Mouse (Mus musculus): ENCODE data around the gene Akap7.
"Not testable (repeated sequence)": the region's sequence is repeated elsewhere in the genome, so short reads cannot be mapped to it uniquely, and the experiment has no call there.

Akap7 gene

GRCm38 (mm10) chr10:25192180-25193073 is 115.2 kb downstream of the Akap7 start:
- DNase-seq (ENCODE audit: low read depth, low spot score) = no peak

GRCm38 (mm10) chr10:25191166-25191565 is 116.5 kb downstream of the Akap7 start:
- DNase-seq (ENCODE audit: low read depth, low spot score) = no peak

GRCm38 (mm10) chr10:25186240-25186639 is 121.4 kb downstream of the Akap7 start:
- DNase-seq (ENCODE audit: low read depth, low spot score) = not testable (repeated sequence)

GRCm38 (mm10) chr10:25185691-25186090 is 122.0 kb downstream of the Akap7 start:
- DNase-seq (ENCODE audit: low read depth, low spot score) = no peak

- no peak for DNase-seq (ENCODE audit: low read depth, low spot score)
These were observed 122.7 kb downstream of the Akap7 start for GRCm38 (mm10) chr10:25184819-25185603.

- no peak for DNase-seq (ENCODE audit: low read depth, low spot score)
These were observed 124.4 kb downstream of the Akap7 start for GRCm38 (mm10) chr10:25183271-25183670.

GRCm38 (mm10) chr10:25179030-25179429 is 128.6 kb downstream of the Akap7 start:
- DNase-seq (ENCODE audit: low read depth, low spot score) = no peak

GRCm38 (mm10) chr10:25177270-25177669 is 130.4 kb downstream of the Akap7 start:
- no peak for DNase-seq (ENCODE audit: low read depth, low spot score)

GRCm38 (mm10) chr10:25174872-25175271 is 132.8 kb downstream of the Akap7 start:
- no peak for DNase-seq (ENCODE audit: low read depth, low spot score)

- no peak for DNase-seq (ENCODE audit: low read depth, low spot score)
These were observed 140.1 kb downstream of the Akap7 start for GRCm38 (mm10) chr10:25167365-25168194.

GRCm38 (mm10) chr10:25163510-25163909 is 144.2 kb downstream of the Akap7 start:
- not testable (repeated sequence) for DNase-seq (ENCODE audit: low read depth, low spot score)

- no peak for DNase-seq (ENCODE audit: low read depth, low spot score)
These were observed 146.0 kb downstream of the Akap7 start for GRCm38 (mm10) chr10:25161701-25162100.

GRCm38 (mm10) chr10:25158651-25159050 is 149.0 kb downstream of the Akap7 start:
- DNase-seq (ENCODE audit: low read depth, low spot score) = no peak

GRCm38 (mm10) chr10:25157339-25157738 is 150.3 kb downstream of the Akap7 start:
- DNase-seq (ENCODE audit: low read depth, low spot score) = no peak

- DNase-seq (ENCODE audit: low read depth, low spot score) = no peak
These were observed 153.4 kb downstream of the Akap7 start for GRCm38 (mm10) chr10:25154225-25154624.

- no peak for DNase-seq (ENCODE audit: low read depth, low spot score)
These were observed 156.4 kb downstream of the Akap7 start for GRCm38 (mm10) chr10:25151172-25151800.

- DNase-seq (ENCODE audit: low read depth, low spot score) = no peak
These were observed 161.8 kb downstream of the Akap7 start for GRCm38 (mm10) chr10:25145851-25146250.

- DNase-seq (ENCODE audit: low read depth, low spot score) = no peak
These were observed 162.6 kb downstream of the Akap7 start for GRCm38 (mm10) chr10:25144787-25145761.

- DNase-seq (ENCODE audit: low read depth, low spot score) = no peak
These were observed 165.9 kb downstream of the Akap7 start for GRCm38 (mm10) chr10:25141781-25142180.

GRCm38 (mm10) chr10:25140155-25140755 is 167.4 kb downstream of the Akap7 start:
- no peak for DNase-seq (ENCODE audit: low read depth, low spot score)

Measured in c-Kit-negative CD71-positive TER-119-positive erythroid progenitor cells, embryonic 14.5 days (primary cell).